Mouse (Mus musculus) inflammation-experienced regulatory T-cells, adult 6 months (primary cell): ENCODE results near the gene Ugt1a9. TPM values are rescaled to one million over a fixed set of nuclear protein-coding genes. Genes with fewer than 3 reads are reported as not detected.
"Not testable (repeated sequence)": the region's sequence is repeated elsewhere in the genome, so short reads cannot be mapped to it uniquely, and the experiment has no call there.

ENCODE experiments used
- ATAC-seq: one replicate; pipeline ENCODE4 v1.8.0; 2017
- polyA plus RNA-seq, 3 experiments: library from polyadenylated mRNA; unstranded; fragments of 100-300 nt; shearing (Covaris generic); gene quantifications; one replicate each; pipeline ENCODE4 v1.2.1; 2017

The Ugt1a9 gene
- polyA plus RNA-seq, 3 experiments from 2014 or later = not detected

GRCm38 (mm10) chr1:88109027-88109557 is 38.5 kb downstream of the Ugt1a9 start:
- ATAC-seq = not testable (repeated sequence)

- not testable (repeated sequence) for ATAC-seq
Observed at GRCm38 (mm10) chr1:88109604-88110003, 39.0 kb downstream of the Ugt1a9 start.

GRCm38 (mm10) chr1:88112769-88113168 is 42.2 kb downstream of the Ugt1a9 start:
- ATAC-seq = not testable (repeated sequence)

- ATAC-seq = not testable (repeated sequence)
Observed at GRCm38 (mm10) chr1:88120550-88120949, 50.0 kb downstream of the Ugt1a9 start.

GRCm38 (mm10) chr1:88121521-88121920 is 50.9 kb downstream of the Ugt1a9 start:
- not testable (repeated sequence) for ATAC-seq

GRCm38 (mm10) chr1:88125827-88126360 is 55.3 kb downstream of the Ugt1a9 start:
- ATAC-seq = not testable (repeated sequence)

GRCm38 (mm10) chr1:88129091-88129490 is 58.5 kb downstream of the Ugt1a9 start:
- ATAC-seq = not testable (repeated sequence)

- ATAC-seq = not testable (repeated sequence)
Observed at GRCm38 (mm10) chr1:88130223-88130622, 59.6 kb downstream of the Ugt1a9 start.

GRCm38 (mm10) chr1:88133908-88134456 is 63.4 kb downstream of the Ugt1a9 start:
- no peak for ATAC-seq

GRCm38 (mm10) chr1:88134457-88135011 is 63.9 kb downstream of the Ugt1a9 start, which contains the start of gene Ugt1a6a:
Ugt1a6a (plus strand) TSS chr1:88134809.
- ATAC-seq = not testable (repeated sequence)

GRCm38 (mm10) chr1:88135229-88135904 is 64.8 kb downstream of the Ugt1a9 start:
- ATAC-seq = not testable (repeated sequence)

GRCm38 (mm10) chr1:88136646-88137045 is 66.0 kb downstream of the Ugt1a9 start:
- no peak for ATAC-seq

- no peak for ATAC-seq
Observed at GRCm38 (mm10) chr1:88137264-88137663, 66.7 kb downstream of the Ugt1a9 start.

- no peak for ATAC-seq
Observed at GRCm38 (mm10) chr1:88138145-88138544, 67.5 kb downstream of the Ugt1a9 start.

GRCm38 (mm10) chr1:88140492-88140891 is 69.9 kb downstream of the Ugt1a9 start:
- ATAC-seq = not testable (repeated sequence)

GRCm38 (mm10) chr1:88143966-88144675 is 73.5 kb downstream of the Ugt1a9 start:
- not testable (repeated sequence) for ATAC-seq

- ATAC-seq = not testable (repeated sequence)
Observed at GRCm38 (mm10) chr1:88145278-88145677, 74.7 kb downstream of the Ugt1a9 start.

- not testable (repeated sequence) for ATAC-seq
Observed at GRCm38 (mm10) chr1:88150133-88150532, 79.5 kb downstream of the Ugt1a9 start.

- no peak for ATAC-seq
Observed at GRCm38 (mm10) chr1:88158430-88158829, 87.8 kb downstream of the Ugt1a9 start.

- no peak for ATAC-seq
Observed at GRCm38 (mm10) chr1:88165711-88166110, 95.1 kb downstream of the Ugt1a9 start, which contains the start of gene Ugt1a5. Ugt1a5 (plus strand) TSS chr1:88166012.

GRCm38 (mm10) chr1:88172190-88172589 is 101.6 kb downstream of the Ugt1a9 start:
- not testable (repeated sequence) for ATAC-seq

GRCm38 (mm10) chr1:88179657-88180056 is 109.1 kb downstream of the Ugt1a9 start:
- ATAC-seq = no peak
